Comparison of ENCODE assay signal across 8 mouse cellular contexts in the genomic region with DNA sequence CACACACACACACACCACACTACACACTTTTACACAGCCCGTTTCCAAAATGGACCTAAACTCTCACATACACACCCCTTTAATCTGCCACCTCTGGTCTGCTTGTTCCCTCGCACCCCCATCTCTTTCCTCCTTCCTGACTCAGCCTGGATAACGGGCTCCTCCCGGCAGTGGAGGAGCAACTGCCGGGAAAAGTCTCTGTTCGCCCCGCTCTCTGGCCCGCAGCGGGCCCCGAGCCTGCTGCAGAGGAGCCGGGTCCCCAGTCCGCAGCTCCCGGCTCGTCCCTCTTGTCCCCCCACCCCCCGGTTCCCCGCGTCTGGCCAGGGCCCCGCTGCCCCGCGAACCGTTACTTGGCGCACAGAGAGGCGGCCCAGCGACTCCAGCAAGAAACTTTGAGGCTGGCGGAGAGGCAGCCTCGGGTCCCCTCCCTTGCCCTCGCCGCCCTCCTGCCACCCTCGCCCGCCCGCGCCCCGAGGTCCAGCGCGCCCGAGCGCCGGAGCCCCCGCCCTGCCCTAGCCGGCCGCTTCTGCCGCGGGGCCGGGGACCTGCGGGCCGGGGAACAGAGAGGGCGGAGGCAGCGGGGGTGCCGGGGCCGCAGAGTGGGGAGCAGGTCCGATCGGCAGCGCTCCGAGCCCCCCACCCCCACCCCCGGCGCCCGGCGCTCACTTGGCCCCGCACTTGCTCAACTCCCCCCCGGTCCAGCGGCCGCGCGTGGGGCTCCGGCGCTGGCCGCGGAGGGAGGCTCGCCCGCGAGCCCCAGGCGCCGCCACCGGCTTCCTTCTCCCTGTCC. TPM values are rescaled to one million over a fixed set of nuclear protein-coding genes. Genes with fewer than 3 reads are reported as not detected.
A peak's percentile ranks its signal among the peaks of the same experiment; 100 is the strongest.
DNase-seq lines count a peak whose midpoint lies in the region; ATAC-seq and TF ChIP-seq lines count a peak whose summit lies in the region.

No protein-coding gene starts in this region.

- no peaks in the 10 kb centered on the region for H3K9me3 ChIP-seq in forebrain, postnatal 0 days (ENCODE audit: low read length)
- H3K9me3 ChIP-seq in intestine, embryonic 15.5 days: no peaks in the 10 kb centered on the region
- H3K9me3 ChIP-seq in midbrain, embryonic 12.5 days: no peaks in the 10 kb centered on the region

- no peak for TF ChIP-seq POLR2A in thymus, adult 2 months (IDR thresholded peaks at IDR 0.05; ENCODE audit: control insufficient read depth, extremely low read depth, insufficient read depth, low read length, poor library complexity)

- no peaks in the 10 kb centered on the region for H3K27me3 ChIP-seq in forebrain, postnatal 0 days (ENCODE audit: insufficient read depth, low read length)
- peaks cover 16% of the 10 kb centered on the region; the same call in 1 of the 2 replicates for H3K27me3 ChIP-seq in intestine, embryonic 15.5 days (replicated peaks)
- H3K27me3 ChIP-seq in midbrain, embryonic 12.5 days: no peaks in the 10 kb centered on the region
- peaks cover 5% of the 10 kb centered on the region; the same call in 1 of the 2 replicates for H3K27me3 ChIP-seq in thymus, adult 2 months (ENCODE audit: control insufficient read depth, insufficient read depth, low read length)

- peak overlapping the region; percentile 95 for H3K9ac ChIP-seq in forebrain, postnatal 0 days
- peak overlapping the region; percentile 82 for H3K9ac ChIP-seq in intestine, embryonic 15.5 days
- peak overlapping the region; percentile 100 for H3K9ac ChIP-seq in midbrain, embryonic 12.5 days (replicated peaks)

- H3K36me3 ChIP-seq in forebrain, postnatal 0 days (ENCODE audit: insufficient read depth): no peaks in the 10 kb centered on the region
- no peaks in the 10 kb centered on the region for H3K36me3 ChIP-seq in intestine, embryonic 15.5 days
- H3K36me3 ChIP-seq in midbrain, embryonic 12.5 days: no peaks in the 10 kb centered on the region
- no peaks in the 10 kb centered on the region for H3K36me3 ChIP-seq in thymus, adult 2 months (ENCODE audit: control insufficient read depth, insufficient read depth, low read length)

- no peak for TF ChIP-seq CTCF in forebrain, postnatal 0 days (IDR thresholded peaks at IDR 0.05; ENCODE audit: low read depth)
- no peak for TF ChIP-seq CTCF in thymus, adult 2 months (IDR thresholded peaks at IDR 0.05; ENCODE audit: borderline replicate concordance, control insufficient read depth, extremely low read depth, insufficient read depth, low read length, poor library complexity)

- peak overlapping the region; percentile 56 for H3K4me3 ChIP-seq in forebrain, postnatal 0 days (ENCODE audit: low read depth, low read length)
- peak overlapping the region; percentile 66 for H3K4me3 ChIP-seq in intestine, embryonic 15.5 days (replicated peaks)
- peak overlapping the region; percentile 99 for H3K4me3 ChIP-seq in midbrain, embryonic 12.5 days
- H3K4me3 ChIP-seq in thymus, adult 2 months (ENCODE audit: control insufficient read depth, insufficient read depth, low read length): peak overlapping the region; percentile 96

- DNase-seq in layer of hippocampus, adult 11-12 months (ENCODE audit: low spot score): peak; percentile 19
- no peak for DNase-seq in layer of hippocampus, adult 9-10 months (ENCODE audit: low spot score)
- DNase-seq in adipocyte (ENCODE audit: low spot score): peak; percentile 71
- DNase-seq in forebrain, postnatal 0 days: peak; percentile 70
- DNase-seq in thymus, adult 2 months: peak; percentile 18
- DNase-seq in right cerebral cortex, postnatal 25 days: no peak

- no peak; the same call in none of the 2 replicates for ATAC-seq in forebrain, postnatal 0 days
- peak; percentile 26 for ATAC-seq in intestine, embryonic 15.5 days
- peak; percentile 8; the same call in 1 of the 2 replicates for ATAC-seq in midbrain, embryonic 12.5 days (ENCODE audit: low FRiP score, low read depth)

- WGBS in forebrain, postnatal 0 days: under 1% methylated on average over 51 of the region's 74 CpGs
- 2% methylated on average over 61 of the region's 74 CpGs for WGBS in intestine, embryonic 15.5 days
- WGBS in midbrain, embryonic 12.5 days: under 1% methylated on average over 34 of the region's 74 CpGs
- 2% methylated on average over 74 of the region's 74 CpGs for WGBS in thymus, adult 2 months

- H3K4me1 ChIP-seq in forebrain, postnatal 0 days (ENCODE audit: insufficient read depth): peaks cover 13% of the 10 kb centered on the region; the same call in 1 of the 2 replicates
- no peaks in the 10 kb centered on the region for H3K4me1 ChIP-seq in intestine, embryonic 15.5 days (replicated peaks)
- H3K4me1 ChIP-seq in midbrain, embryonic 12.5 days: peaks cover 49% of the 10 kb centered on the region
- peaks cover 20% of the 10 kb centered on the region for H3K4me1 ChIP-seq in thymus, adult 2 months (replicated peaks; ENCODE audit: control insufficient read depth, insufficient read depth, low read length)

- H3K27ac ChIP-seq in forebrain, postnatal 0 days (ENCODE audit: low read depth, low read length): peak overlapping the region; percentile 98
- peak overlapping the region; percentile 89 for H3K27ac ChIP-seq in intestine, embryonic 15.5 days
- H3K27ac ChIP-seq in midbrain, embryonic 12.5 days (replicated peaks): peak overlapping the region; percentile 99
- no peak overlapping the region for H3K27ac ChIP-seq in thymus, adult 2 months (ENCODE audit: control insufficient read depth, insufficient read depth, low read length)

- peak overlapping the region; percentile 69 for H3K4me2 ChIP-seq in forebrain, postnatal 0 days (ENCODE audit: low read depth)
- peak overlapping the region; percentile 85 for H3K4me2 ChIP-seq in intestine, embryonic 15.5 days (replicated peaks)
- peak overlapping the region; percentile 73 for H3K4me2 ChIP-seq in midbrain, embryonic 12.5 days (replicated peaks)

RNA-seq across cellular contexts. Expression of gene Zeb2, which starts 7.8 kb away (rescaled TPM):
- total RNA-seq in forebrain, postnatal 0 days (2014; rRNA removed): 150 and 186 TPM in 2 replicates
- polyA plus RNA-seq in forebrain, postnatal 0 days (2015; fragmentation: Nextera tagmentation; extraction: Ambion mirVana): 47.7 and 50.6 TPM in 2 replicates
- polyA plus RNA-seq in intestine, embryonic 15.5 days (2015; fragmentation: Nextera tagmentation; extraction: Ambion mirVana): 34.5 and 37.4 TPM in 2 replicates
- 66.6 and 68.7 TPM in 2 replicates for polyA plus RNA-seq in midbrain, embryonic 12.5 days (2016; fragmentation: Nextera tagmentation; extraction: Ambion mirVana)
- polyA plus RNA-seq in thymus, adult 2 months (2012; rRNA removed): 6.5 and 8.7 TPM in 2 replicates

Comparison
In these comparisons a context has a peak if more than half of its experiments do, and no peak if none do; other contexts are left out.
1. DNase-seq: peak in layer of hippocampus, adult 11-12 months (single experiment), adipocyte (single experiment), forebrain, postnatal 0 days (single experiment) and thymus, adult 2 months (single experiment); none in layer of hippocampus, adult 9-10 months (single experiment) and right cerebral cortex, postnatal 25 days (single experiment).
2. Peak in every context shown above with its lines, with median percentiles within 50 percentile points of each other: H3K4me2 ChIP-seq, H3K4me3 ChIP-seq and H3K9ac ChIP-seq.